Mouse (Mus musculus) limb, embryonic 12.5 days (tissue): ENCODE measurements around the gene Prelid3b. TPM values are rescaled to one million over a fixed set of nuclear protein-coding genes. Genes with fewer than 3 reads are reported as not detected.
A peak's percentile ranks its signal among the peaks of the same experiment; 100 is the strongest.

Source experiments
- ATAC-seq: fragments of 200-750 bp; cut with Nextera tagmentation; 2 replicates; pipeline ENCODE4 v1.8.0; 2017; ENCODE audit warnings: low read depth, moderate TSS enrichment; ENCODE audit not compliant: insufficient number of reproducible peaks, insufficient read depth, low FRiP score, low TSS enrichment
- H3K27ac ChIP-seq: fragments of 300-500 bp; sonication (generic); 2 replicates; pipeline ENCODE4 v1.5.1; 2016; ENCODE audit warnings: mild to moderate bottlenecking, moderate library complexity
- H3K27me3 ChIP-seq: fragments of 300-500 bp; sonication (generic); 2 replicates; pipeline ENCODE4 v1.6.1; 2016; ENCODE audit warnings: mild to moderate bottlenecking, moderate library complexity
- H3K36me3 ChIP-seq: fragments of 300-500 bp; sonication (generic); 2 replicates; pipeline ENCODE4 v1.6.1; 2016; ENCODE audit warnings: mild to moderate bottlenecking, moderate library complexity
- H3K4me1 ChIP-seq: fragments of 300-500 bp; sonication (generic); replicated peaks from 2 replicates; pipeline ENCODE4 v1.6.1; 2016
- H3K4me2 ChIP-seq: fragments of 300-500 bp; sonication (generic); 2 replicates; pipeline ENCODE4 v1.6.1; 2016; ENCODE audit warnings: mild to moderate bottlenecking, moderate library complexity
- H3K4me3 ChIP-seq: fragments of 300-500 bp; sonication (generic); replicated peaks from 2 replicates; pipeline ENCODE4 v1.5.1; 2016; ENCODE audit warnings: mild to moderate bottlenecking
- H3K9ac ChIP-seq: fragments of 300-500 bp; sonication (generic); replicated peaks from 2 replicates; pipeline ENCODE4 v1.6.1; 2016; ENCODE audit warnings: mild to moderate bottlenecking, moderate library complexity
- H3K9me3 ChIP-seq: fragments of 300-500 bp; sonication (generic); 2 replicates; pipeline ENCODE4 v1.6.1; 2016; ENCODE audit warnings: mild to moderate bottlenecking, moderate library complexity
- WGBS: fragments of 180-500 bp; shearing (Covaris S2); methylation state at CpG from one replicate; pipeline ENCODE4 v1.1.7; 2016; 5-methylcytosine and 5-hydroxymethylcytosine counted together
- polyA plus RNA-seq: library from polyadenylated mRNA; unstranded; fragments of >200 nt; fragmentation: Nextera tagmentation; extraction: Ambion mirVana; gene quantifications from 2 replicates; pipeline ENCODE4 v1.2.1, GENCODE M21; 2016

Prelid3b gene
- polyA plus RNA-seq, 1 experiment from 2014 or later: 103 TPM

DNA sequence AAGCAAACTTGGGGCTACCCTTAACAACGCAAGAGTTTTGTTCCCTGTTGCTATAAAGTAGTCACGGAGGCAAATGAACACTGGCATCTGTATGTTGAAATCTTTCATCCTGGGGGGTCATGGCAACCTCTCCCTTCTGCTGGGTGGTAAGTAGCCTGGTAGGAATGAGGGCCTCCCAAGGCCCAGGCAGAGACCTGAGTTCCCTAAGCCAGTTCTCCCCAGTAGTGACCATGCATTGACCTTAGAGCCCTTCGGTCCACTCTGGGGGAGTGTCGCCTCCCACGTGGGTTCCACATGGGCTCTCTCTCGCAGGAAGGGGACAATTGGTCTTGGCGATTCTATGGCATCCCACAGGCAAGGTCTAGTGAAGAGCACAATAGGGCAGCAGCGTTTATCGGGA, 32.9 kb downstream of the Prelid3b start:
- no peaks in the 10 kb centered on the region for H3K27me3 ChIP-seq
- H3K9ac ChIP-seq: no peak overlapping the region
- H3K4me2 ChIP-seq: no peak overlapping the region
- H3K4me1 ChIP-seq: peaks cover 26% of the 10 kb centered on the region
- no peak overlapping the region for H3K4me3 ChIP-seq
- H3K27ac ChIP-seq: no peak overlapping the region
- no peaks in the 10 kb centered on the region for H3K9me3 ChIP-seq
- H3K36me3 ChIP-seq: peaks cover 18% of the 10 kb centered on the region
- 82% methylated on average over 9 of the region's 9 CpGs for WGBS
- ATAC-seq: no peak

DNA sequence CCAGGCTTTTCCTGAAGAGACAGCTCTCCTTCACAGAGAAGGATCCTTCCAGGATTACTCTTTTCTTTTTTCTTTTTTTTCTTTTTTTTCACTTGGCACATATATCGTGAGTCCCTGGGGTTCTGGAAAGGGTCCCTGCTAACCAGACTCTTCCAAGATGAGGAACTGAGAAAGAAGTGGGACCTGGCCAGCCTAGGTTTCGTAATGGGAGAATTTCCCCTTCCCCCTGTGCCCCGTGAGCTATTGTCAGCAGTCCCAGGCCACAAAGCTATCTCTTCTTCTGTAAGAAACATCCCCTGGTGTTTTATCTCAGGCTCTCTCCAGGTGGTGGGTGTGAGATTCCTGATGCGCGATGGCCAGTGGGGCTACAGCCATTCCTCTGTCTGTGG, 33.4 kb downstream of the Prelid3b start:
- Histone ChIP-seq H3K9me3 (no peaks in the 10 kb centered on the region), H3K4me1 (peaks cover 26% of the 10 kb centered on the region), H3K9ac (no peak overlapping the region), H3K27me3 (no peaks in the 10 kb centered on the region), H3K36me3 (peaks cover 23% of the 10 kb centered on the region), H3K4me3 (no peak overlapping the region), H3K27ac (no peak overlapping the region), H3K4me2 (peak overlapping the region; percentile 75)
- WGBS: 62% methylated on average over 5 of the region's 5 CpGs
- no peak for ATAC-seq

DNA sequence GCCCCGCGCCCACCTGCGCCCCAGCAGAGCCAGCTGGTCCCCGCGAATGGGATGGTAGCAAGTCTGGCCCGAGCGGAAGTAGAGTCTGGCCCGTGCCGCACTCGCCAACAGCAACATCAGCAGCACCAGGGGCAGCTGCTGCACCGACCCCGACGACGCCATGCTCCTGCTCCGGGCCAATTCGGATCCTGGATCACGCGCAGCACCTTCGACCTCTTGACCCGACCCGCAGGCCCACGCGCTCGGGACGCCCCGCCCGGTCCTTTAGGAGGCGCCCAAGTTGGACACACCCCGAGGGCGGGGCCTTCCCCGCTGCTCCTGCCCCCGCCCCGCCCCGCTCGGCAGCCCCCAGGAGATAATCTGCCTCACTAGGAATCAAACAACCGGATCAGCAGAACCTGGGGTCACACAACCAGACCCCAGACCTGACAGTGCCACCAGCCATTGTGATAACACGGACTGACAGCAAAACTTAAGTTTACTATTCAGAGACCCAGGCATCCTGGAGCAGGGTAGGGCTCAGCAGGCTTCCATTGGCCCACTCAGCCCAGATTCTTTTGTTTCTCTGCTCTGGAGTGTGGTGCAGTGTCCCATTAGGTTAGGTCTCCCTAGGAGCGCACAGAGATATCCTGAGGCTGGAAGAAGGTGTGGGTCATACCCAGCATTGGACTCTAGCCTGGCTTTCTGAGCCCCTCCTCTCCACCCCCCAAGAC, 34.0 kb downstream of the Prelid3b start, which contains the start of gene Ctsz:
TSS of gene Ctsz (minus strand) at position 303 of the 713 bp plus-strand sequence.
- H3K27me3 ChIP-seq: no peaks in the 10 kb centered on the region
- peak within 1 kb of the TSS; percentile 59 for H3K4me3 ChIP-seq
- peak; percentile 75 for ATAC-seq
- H3K9ac ChIP-seq: peak within 1 kb of the TSS; percentile 70
- H3K4me1 ChIP-seq: peaks cover 26% of the 10 kb centered on the region
- 1% methylated on average over 38 of the region's 38 CpGs for WGBS
- 0 out of 2 replicates have a peak within 1 kb of the TSS, but pooled peaks have one; percentile 23 for H3K27ac ChIP-seq
- peaks cover 26% of the 10 kb centered on the region for H3K36me3 ChIP-seq
- no peaks in the 10 kb centered on the region for H3K9me3 ChIP-seq
- H3K4me2 ChIP-seq: peak within 1 kb of the TSS; percentile 75

DNA sequence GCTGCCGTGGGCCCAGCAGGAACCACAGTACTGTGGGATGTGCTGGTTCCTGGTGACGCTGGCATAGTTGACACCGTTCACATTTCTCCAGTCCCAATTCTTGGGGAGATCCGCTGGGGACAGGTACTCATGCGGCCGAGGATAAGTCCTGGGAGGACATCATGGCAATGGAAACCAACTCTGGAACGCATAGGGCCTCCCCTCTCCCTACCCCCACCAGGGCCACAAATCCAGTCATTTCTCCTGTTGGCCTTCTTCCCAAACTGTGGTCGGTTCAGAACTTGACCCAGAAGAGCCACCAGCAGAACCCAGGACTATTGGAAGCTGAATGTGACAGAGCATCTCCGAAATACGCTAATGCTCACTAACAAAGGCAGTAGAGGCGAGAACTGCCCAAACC, 34.7 kb downstream of the Prelid3b start:
- no peaks in the 10 kb centered on the region for H3K9me3 ChIP-seq
- WGBS: 74% methylated on average over 11 of the region's 11 CpGs
- no peak for ATAC-seq
- peaks cover 33% of the 10 kb centered on the region for H3K36me3 ChIP-seq
- peak overlapping the region; percentile 59 for H3K4me3 ChIP-seq
- no peak overlapping the region for H3K27ac ChIP-seq
- no peaks in the 10 kb centered on the region for H3K27me3 ChIP-seq
- H3K4me1 ChIP-seq: peaks cover 26% of the 10 kb centered on the region
- H3K4me2 ChIP-seq: peak overlapping the region; percentile 75
- H3K9ac ChIP-seq: peak overlapping the region; percentile 70

DNA sequence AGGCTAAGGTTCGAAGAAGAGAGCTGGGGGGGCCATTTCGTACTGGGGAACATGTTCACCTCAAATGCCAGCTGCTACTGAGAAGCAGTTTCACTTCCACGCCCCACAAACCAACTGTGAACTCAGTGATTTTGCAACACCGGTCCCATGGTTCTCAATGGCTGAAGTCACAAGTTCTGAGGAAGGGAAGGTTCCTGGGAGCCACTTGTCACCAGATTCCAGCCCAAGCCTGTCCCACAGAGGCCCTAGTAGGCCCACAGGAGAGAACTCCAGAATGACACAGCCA, 35.2 kb downstream of the Prelid3b start:
- H3K4me1 ChIP-seq: peaks cover 25% of the 10 kb centered on the region
- no peaks in the 10 kb centered on the region for H3K9me3 ChIP-seq
- H3K9ac ChIP-seq: no peak overlapping the region
- no peaks in the 10 kb centered on the region for H3K27me3 ChIP-seq
- WGBS: 98% methylated on average over 4 of the region's 4 CpGs
- ATAC-seq: no peak
- H3K36me3 ChIP-seq: peaks cover 37% of the 10 kb centered on the region
- peak overlapping the region; percentile 75 for H3K4me2 ChIP-seq
- H3K27ac ChIP-seq: no peak overlapping the region
- no peak overlapping the region for H3K4me3 ChIP-seq

DNA sequence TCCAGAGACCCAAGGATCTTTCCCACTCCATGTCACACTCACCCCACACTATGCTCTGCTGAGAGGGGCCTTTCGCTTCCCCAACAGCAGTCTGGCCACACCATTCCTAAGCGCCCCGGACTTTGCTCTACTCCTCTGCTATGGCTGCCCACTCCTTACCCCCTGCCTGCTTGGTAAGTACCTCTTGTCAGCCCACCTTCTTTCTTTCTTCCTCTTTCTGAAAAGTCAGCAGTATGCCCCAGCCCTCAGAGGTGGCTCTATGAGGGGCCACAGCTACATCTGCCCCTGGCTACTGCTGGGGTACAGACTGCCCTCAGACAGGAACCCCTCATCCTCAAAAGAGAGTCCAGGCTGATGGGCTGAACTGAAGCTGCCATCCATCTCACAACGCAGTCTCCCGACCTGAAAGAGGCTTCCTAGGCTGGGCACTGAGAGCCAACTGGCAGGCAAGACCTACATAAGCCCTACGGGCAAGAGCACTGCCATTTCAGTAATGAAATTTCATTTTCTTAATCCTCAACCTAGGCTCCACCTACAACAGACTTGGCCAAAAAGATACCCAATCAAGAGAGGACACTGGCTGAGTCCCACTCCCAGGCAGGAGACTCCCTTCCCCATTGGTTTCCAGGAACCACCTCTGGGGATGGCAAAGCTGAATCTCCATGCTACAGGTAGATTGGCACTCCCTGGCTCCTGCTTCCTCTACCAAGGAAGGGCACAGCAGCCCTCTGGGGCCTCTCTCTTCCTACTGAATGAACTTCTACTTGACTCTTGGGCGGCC, 35.8 kb downstream of the Prelid3b start:
- H3K4me2 ChIP-seq: peak overlapping the region; percentile 75
- H3K9ac ChIP-seq: no peak overlapping the region
- H3K27me3 ChIP-seq: no peaks in the 10 kb centered on the region
- peaks cover 41% of the 10 kb centered on the region for H3K36me3 ChIP-seq
- peaks cover 22% of the 10 kb centered on the region for H3K4me1 ChIP-seq
- 96% methylated on average over 7 of the region's 7 CpGs for WGBS
- ATAC-seq: no peak
- H3K9me3 ChIP-seq: no peaks in the 10 kb centered on the region
- no peak overlapping the region for H3K4me3 ChIP-seq
- no peak overlapping the region for H3K27ac ChIP-seq

DNA sequence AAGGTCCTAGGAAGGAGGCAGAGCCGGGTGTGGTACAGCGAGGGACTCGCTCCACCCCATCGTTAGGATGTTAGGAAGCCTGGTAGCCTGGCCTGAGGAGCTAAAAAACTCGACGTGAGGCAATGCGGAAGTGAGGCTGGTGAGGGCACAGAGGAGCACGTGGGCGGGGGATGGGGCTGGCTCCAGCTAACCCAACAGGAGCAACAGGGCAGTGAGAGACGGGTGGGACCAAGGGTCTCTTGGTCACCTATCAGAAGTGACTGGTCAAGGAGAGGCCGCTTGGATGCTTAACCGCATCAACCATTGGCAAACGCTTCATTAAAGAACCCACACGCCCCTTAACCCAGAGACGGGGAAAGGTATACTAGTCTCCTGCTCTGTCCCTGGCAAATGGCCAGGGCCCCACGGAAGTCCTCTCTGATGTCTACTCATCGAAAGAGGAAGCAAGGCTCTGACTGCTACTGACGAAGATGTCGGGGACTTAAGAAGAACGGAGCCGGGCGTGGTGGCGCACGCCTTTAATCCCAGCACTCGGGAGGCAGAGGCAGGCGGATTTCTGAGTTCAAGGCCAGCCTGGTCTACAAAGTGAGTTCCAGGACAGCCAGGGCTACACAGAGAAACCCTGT, 36.7 kb downstream of the Prelid3b start:
- Histone ChIP-seq H3K9me3 (no peaks in the 10 kb centered on the region), H3K36me3 (peaks cover 47% of the 10 kb centered on the region), H3K27ac (no peak overlapping the region), H3K4me1 (peaks cover 22% of the 10 kb centered on the region), H3K27me3 (no peaks in the 10 kb centered on the region), H3K4me2 (no peak overlapping the region), H3K4me3 (no peak overlapping the region), H3K9ac (no peak overlapping the region)
- ATAC-seq: no peak
- 87% methylated on average over 26 of the region's 26 CpGs for WGBS

DNA sequence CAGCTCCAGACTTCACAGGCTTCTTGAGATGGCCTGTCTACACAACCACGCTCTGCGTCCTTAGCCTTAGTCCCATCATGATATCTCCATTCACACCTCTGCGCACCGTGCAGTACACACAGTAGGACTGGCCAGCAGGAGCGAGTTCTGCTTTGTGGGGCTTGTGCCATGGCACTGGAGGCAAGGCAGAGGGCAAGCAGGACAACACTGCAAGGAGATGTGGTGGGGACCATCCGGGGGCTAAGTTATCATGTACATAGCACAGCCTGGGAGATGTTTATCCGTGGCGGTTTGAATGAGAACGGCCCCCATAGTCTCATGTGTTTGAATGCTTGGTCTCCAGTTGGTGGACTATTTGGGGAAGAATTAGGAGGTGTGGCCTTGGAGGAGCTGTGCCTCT, 37.9 kb downstream of the Prelid3b start:
- peaks cover 22% of the 10 kb centered on the region for H3K4me1 ChIP-seq
- H3K9ac ChIP-seq: no peak overlapping the region
- no peaks in the 10 kb centered on the region for H3K9me3 ChIP-seq
- H3K4me2 ChIP-seq: no peak overlapping the region
- no peak overlapping the region for H3K4me3 ChIP-seq
- ATAC-seq: no peak
- no peak overlapping the region for H3K27ac ChIP-seq
- 96% methylated on average over 9 of the region's 9 CpGs for WGBS
- peaks cover 59% of the 10 kb centered on the region for H3K36me3 ChIP-seq
- H3K27me3 ChIP-seq: no peaks in the 10 kb centered on the region

DNA sequence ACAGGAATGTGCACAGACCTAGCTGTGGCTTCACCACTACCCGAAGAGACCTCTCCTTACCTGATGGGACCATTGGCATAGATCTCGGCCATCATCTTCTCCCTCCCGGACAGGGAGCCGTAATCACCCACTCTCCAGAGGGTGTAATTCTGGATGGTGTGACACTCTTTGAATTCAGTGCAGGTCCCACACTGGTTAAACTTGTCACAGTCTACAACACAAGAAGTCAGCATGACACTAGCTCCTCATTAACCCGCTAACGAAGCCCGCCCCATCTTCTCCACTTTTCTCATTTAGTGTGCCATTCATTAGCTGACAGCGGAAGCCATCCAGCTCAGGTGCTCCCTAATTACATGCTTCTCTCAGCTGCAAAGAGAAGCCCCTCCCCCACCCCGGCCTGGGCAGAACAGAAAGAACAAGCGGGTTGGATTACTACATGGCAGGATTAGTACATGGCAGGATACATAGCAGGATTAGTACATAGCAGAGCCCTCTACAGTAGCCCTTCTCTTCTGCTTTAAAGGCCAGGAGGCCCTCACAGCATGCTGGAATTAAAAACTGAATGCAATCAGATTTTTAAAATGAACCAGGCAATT, 43.8 kb downstream of the Prelid3b start:
- no peaks in the 10 kb centered on the region for H3K27me3 ChIP-seq
- ATAC-seq: no peak
- H3K9ac ChIP-seq: no peak overlapping the region
- H3K4me2 ChIP-seq: no peak overlapping the region
- no peak overlapping the region for H3K4me3 ChIP-seq
- 77% methylated on average over 10 of the region's 10 CpGs for WGBS
- H3K36me3 ChIP-seq: peaks cover 88% of the 10 kb centered on the region
- no peak overlapping the region for H3K27ac ChIP-seq
- H3K9me3 ChIP-seq: no peaks in the 10 kb centered on the region
- H3K4me1 ChIP-seq: peaks cover 5% of the 10 kb centered on the region

DNA sequence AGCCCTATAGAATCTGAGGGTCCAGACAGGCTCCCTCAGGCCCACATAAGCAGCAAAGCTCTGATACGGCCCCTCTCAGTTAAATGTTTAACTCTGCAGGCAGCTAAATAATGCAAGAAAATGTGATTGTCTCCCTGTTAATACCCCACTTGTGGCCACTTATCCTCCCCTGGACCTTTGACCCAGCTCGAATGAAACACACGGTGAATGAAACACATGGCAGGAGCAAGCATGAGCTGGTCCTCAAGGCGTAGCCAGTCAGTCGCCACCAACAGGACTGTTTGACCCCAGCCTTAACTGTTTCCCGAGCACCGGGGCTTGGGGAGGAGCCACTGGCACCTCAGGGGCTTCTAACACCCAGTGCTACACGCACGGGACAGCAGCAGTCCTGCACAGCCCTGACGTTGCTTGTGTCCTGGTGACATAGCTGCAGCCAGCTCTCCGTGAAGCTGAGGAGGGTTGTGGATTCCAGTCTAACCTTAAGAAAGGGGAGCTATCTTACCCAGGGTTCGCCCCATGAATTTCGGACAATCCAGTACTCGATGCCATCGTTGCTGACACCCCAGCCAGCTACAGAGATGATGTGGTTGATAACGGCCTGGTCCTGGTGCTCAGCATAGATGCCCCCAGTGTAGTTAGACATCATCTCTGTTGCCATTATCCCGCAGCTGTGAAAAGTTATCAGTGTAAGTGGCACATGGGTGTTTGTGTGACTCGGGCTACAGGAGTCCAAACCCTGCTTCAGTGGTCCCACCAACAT, 44.6 kb downstream of the Prelid3b start:
- no peak for ATAC-seq

More for the DNA sequence above, 44.6 kb downstream of the Prelid3b start:
- no peaks in the 10 kb centered on the region for H3K9me3 ChIP-seq
- H3K4me1 ChIP-seq: peaks cover 5% of the 10 kb centered on the region
- no peak overlapping the region for H3K4me3 ChIP-seq
- 81% methylated on average over 18 of the region's 18 CpGs for WGBS
- H3K36me3 ChIP-seq: peaks cover 90% of the 10 kb centered on the region
- no peak overlapping the region for H3K9ac ChIP-seq
- H3K27ac ChIP-seq: no peak overlapping the region
- H3K27me3 ChIP-seq: no peaks in the 10 kb centered on the region
- H3K4me2 ChIP-seq: no peak overlapping the region
